Mouse (Mus musculus): ENCODE measurements at regions not wholly inside any gene's neighbourhood (a gene's known extent, or its start where the extent isn't known, plus 50 kb on each side); places are given as distances from the start of the nearest gene placed in this dataset.

- Histone ChIP-seq H3K27me3 (ENCODE audit: control insufficient read depth, insufficient read depth, low read length) (no peaks in the 10 kb centered on the region), H3K27ac (ENCODE audit: control insufficient read depth, insufficient read depth, low read length) (no peak overlapping the region), H3K36me3 (ENCODE audit: control insufficient read depth, insufficient read depth, low read length) (no peaks in the 10 kb centered on the region), H3K4me3 (ENCODE audit: control insufficient read depth, insufficient read depth, low read length) (no peak overlapping the region), H3K4me1 (replicated peaks; ENCODE audit: control insufficient read depth, insufficient read depth, low read length) (no peaks in the 10 kb centered on the region)
- DNase-seq, result no peak
- WGBS, result 79% methylated on average over 3 of the region's 3 CpGs
- no peak for TF ChIP-seq CTCF (IDR thresholded peaks at IDR 0.05; ENCODE audit: borderline replicate concordance, control insufficient read depth, extremely low read depth, insufficient read depth, low read length, poor library complexity)
- TF ChIP-seq POLR2A (IDR thresholded peaks at IDR 0.05; ENCODE audit: control insufficient read depth, extremely low read depth, insufficient read depth, low read length, poor library complexity), result no peak
These were observed 220.8 kb upstream of the Adgrl4 start for GRCm38 (mm10) chr3:151216764-151217502.

- Histone ChIP-seq H3K4me1 (replicated peaks; ENCODE audit: control insufficient read depth, insufficient read depth, low read length) (no peaks in the 10 kb centered on the region), H3K27me3 (ENCODE audit: control insufficient read depth, insufficient read depth, low read length) (no peaks in the 10 kb centered on the region), H3K36me3 (ENCODE audit: control insufficient read depth, insufficient read depth, low read length) (no peaks in the 10 kb centered on the region), H3K4me3 (ENCODE audit: control insufficient read depth, insufficient read depth, low read length) (no peak overlapping the region), H3K27ac (ENCODE audit: control insufficient read depth, insufficient read depth, low read length) (no peak overlapping the region)
- 31% methylated on average over 3 of the region's 3 CpGs for WGBS
- no peak for DNase-seq
- no peak for TF ChIP-seq POLR2A (IDR thresholded peaks at IDR 0.05; ENCODE audit: control insufficient read depth, extremely low read depth, insufficient read depth, low read length, poor library complexity)
- TF ChIP-seq CTCF (IDR thresholded peaks at IDR 0.05; ENCODE audit: borderline replicate concordance, control insufficient read depth, extremely low read depth, insufficient read depth, low read length, poor library complexity), result no peak
These were observed 215.3 kb upstream of the Adgrl4 start for GRCm38 (mm10) chr3:151222407-151222806.

- 96% methylated on average over 2 of the region's 2 CpGs for WGBS
These were observed 185.2 kb upstream of the Adgrl4 start for GRCm38 (mm10) chr3:151252458-151252857.

GRCm38 (mm10) chr3:151262821-151263220 lies 174.9 kb upstream of the Adgrl4 start:
- H3K4me1 ChIP-seq (replicated peaks; ENCODE audit: control insufficient read depth, insufficient read depth, low read length), result no peaks in the 10 kb centered on the region
- no peaks in the 10 kb centered on the region for H3K36me3 ChIP-seq (ENCODE audit: control insufficient read depth, insufficient read depth, low read length)
- H3K4me3 ChIP-seq (ENCODE audit: control insufficient read depth, insufficient read depth, low read length), result no peak overlapping the region
- 70% methylated on average over 3 of the region's 3 CpGs for WGBS
- no peak overlapping the region for H3K27ac ChIP-seq (ENCODE audit: control insufficient read depth, insufficient read depth, low read length)
- no peaks in the 10 kb centered on the region for H3K27me3 ChIP-seq (ENCODE audit: control insufficient read depth, insufficient read depth, low read length)
- DNase-seq, result no peak
- TF ChIP-seq POLR2A (IDR thresholded peaks at IDR 0.05; ENCODE audit: control insufficient read depth, extremely low read depth, insufficient read depth, low read length, poor library complexity), result no peak
- no peak for TF ChIP-seq CTCF (IDR thresholded peaks at IDR 0.05; ENCODE audit: borderline replicate concordance, control insufficient read depth, extremely low read depth, insufficient read depth, low read length, poor library complexity)

More at GRCm38 (mm10) chr3:151252458-151252857, 185.2 kb upstream of the Adgrl4 start:
- Histone ChIP-seq H3K4me1 (replicated peaks; ENCODE audit: control insufficient read depth, insufficient read depth, low read length) (no peaks in the 10 kb centered on the region), H3K4me3 (ENCODE audit: control insufficient read depth, insufficient read depth, low read length) (no peak overlapping the region), H3K27me3 (ENCODE audit: control insufficient read depth, insufficient read depth, low read length) (no peaks in the 10 kb centered on the region), H3K36me3 (ENCODE audit: control insufficient read depth, insufficient read depth, low read length) (no peaks in the 10 kb centered on the region), H3K27ac (ENCODE audit: control insufficient read depth, insufficient read depth, low read length) (no peak overlapping the region)
- no peak for DNase-seq
- no peak for TF ChIP-seq POLR2A (IDR thresholded peaks at IDR 0.05; ENCODE audit: control insufficient read depth, extremely low read depth, insufficient read depth, low read length, poor library complexity)
- no peak for TF ChIP-seq CTCF (IDR thresholded peaks at IDR 0.05; ENCODE audit: borderline replicate concordance, control insufficient read depth, extremely low read depth, insufficient read depth, low read length, poor library complexity)

- Histone ChIP-seq H3K27ac (ENCODE audit: control insufficient read depth, insufficient read depth, low read length) (no peak overlapping the region), H3K4me1 (replicated peaks; ENCODE audit: control insufficient read depth, insufficient read depth, low read length) (no peaks in the 10 kb centered on the region), H3K36me3 (ENCODE audit: control insufficient read depth, insufficient read depth, low read length) (no peaks in the 10 kb centered on the region), H3K4me3 (ENCODE audit: control insufficient read depth, insufficient read depth, low read length) (no peak overlapping the region), H3K27me3 (ENCODE audit: control insufficient read depth, insufficient read depth, low read length) (no peaks in the 10 kb centered on the region)
- DNase-seq, result no peak
- 80% methylated on average over 2 of the region's 2 CpGs for WGBS
- no peak for TF ChIP-seq CTCF (IDR thresholded peaks at IDR 0.05; ENCODE audit: borderline replicate concordance, control insufficient read depth, extremely low read depth, insufficient read depth, low read length, poor library complexity)
These were observed 172.0 kb upstream of the Adgrl4 start for GRCm38 (mm10) chr3:151265658-151266057.

- DNase-seq, result no peak
- Histone ChIP-seq H3K4me3 (ENCODE audit: control insufficient read depth, insufficient read depth, low read length) (no peak overlapping the region), H3K27ac (ENCODE audit: control insufficient read depth, insufficient read depth, low read length) (no peak overlapping the region), H3K4me1 (replicated peaks; ENCODE audit: control insufficient read depth, insufficient read depth, low read length) (no peaks in the 10 kb centered on the region), H3K36me3 (ENCODE audit: control insufficient read depth, insufficient read depth, low read length) (no peaks in the 10 kb centered on the region), H3K27me3 (ENCODE audit: control insufficient read depth, insufficient read depth, low read length) (no peaks in the 10 kb centered on the region)
- 94% methylated on average over 2 of the region's 2 CpGs for WGBS
- TF ChIP-seq POLR2A (IDR thresholded peaks at IDR 0.05; ENCODE audit: control insufficient read depth, extremely low read depth, insufficient read depth, low read length, poor library complexity) (no peak), CTCF (IDR thresholded peaks at IDR 0.05; ENCODE audit: borderline replicate concordance, control insufficient read depth, extremely low read depth, insufficient read depth, low read length, poor library complexity) (no peak)
These were observed 168.2 kb upstream of the Adgrl4 start for GRCm38 (mm10) chr3:151269514-151269913.

- H3K27ac ChIP-seq (ENCODE audit: control insufficient read depth, insufficient read depth, low read length), result no peak overlapping the region
- no peak for DNase-seq
- TF ChIP-seq POLR2A (IDR thresholded peaks at IDR 0.05; ENCODE audit: control insufficient read depth, extremely low read depth, insufficient read depth, low read length, poor library complexity) (no peak), CTCF (IDR thresholded peaks at IDR 0.05; ENCODE audit: borderline replicate concordance, control insufficient read depth, extremely low read depth, insufficient read depth, low read length, poor library complexity) (no peak)
- no peaks in the 10 kb centered on the region for H3K36me3 ChIP-seq (ENCODE audit: control insufficient read depth, insufficient read depth, low read length)
- WGBS, result 91% methylated on average over 1 of the region's 1 CpGs
- H3K4me3 ChIP-seq (ENCODE audit: control insufficient read depth, insufficient read depth, low read length), result no peak overlapping the region
- no peaks in the 10 kb centered on the region for H3K27me3 ChIP-seq (ENCODE audit: control insufficient read depth, insufficient read depth, low read length)
- H3K4me1 ChIP-seq (replicated peaks; ENCODE audit: control insufficient read depth, insufficient read depth, low read length), result no peaks in the 10 kb centered on the region
These were observed 153.9 kb upstream of the Adgrl4 start for GRCm38 (mm10) chr3:151283829-151284228.
